Mouse (Mus musculus) erythroblast, adult 5-6 weeks (primary cell): ENCODE results near the gene Ces5a. TPM values are rescaled to one million over a fixed set of nuclear protein-coding genes. Genes with fewer than 3 reads are reported as not detected.

Experiments used
- total RNA-seq, 2 experiments: library from RNA; stranded (forward) in 1 of 2; stranded (reverse) in 1 of 2; fragments of 150-400 nt in 1 of 2; fragments of 200-764, 138-1000 nt in 1 of 2; gene quantifications; 2 replicates each; pipeline versions ENCODE4 v1.2.3 to v1.2.4; 2015 to 2017; ENCODE audit warnings: low replicate concordance in 2 of 2

The Ces5a gene
- total RNA-seq, 2 experiments from 2014 or later: 0.26 TPM; not detected in 1

Other genes with a start within 250 kb of the Ces5a start
- not detected in 2 replicates for gene Ces1g, start 198.5 kb downstream of the Ces5a start, total RNA-seq (2015; ENCODE audit: low replicate concordance)
- not detected in 2 replicates for gene Ces1g, start 198.5 kb downstream of the Ces5a start, total RNA-seq (2017; ENCODE audit: low replicate concordance)
- not detected in 2 replicates for gene Ces1h, start 156.1 kb downstream of the Ces5a start, total RNA-seq (2015; ENCODE audit: low replicate concordance)
- gene Ces1h, start 156.1 kb downstream of the Ces5a start, total RNA-seq (2017; ENCODE audit: low replicate concordance): not detected in 2 replicates